ENCODE assay signal across 7 mouse cellular contexts in the genomic region with DNA sequence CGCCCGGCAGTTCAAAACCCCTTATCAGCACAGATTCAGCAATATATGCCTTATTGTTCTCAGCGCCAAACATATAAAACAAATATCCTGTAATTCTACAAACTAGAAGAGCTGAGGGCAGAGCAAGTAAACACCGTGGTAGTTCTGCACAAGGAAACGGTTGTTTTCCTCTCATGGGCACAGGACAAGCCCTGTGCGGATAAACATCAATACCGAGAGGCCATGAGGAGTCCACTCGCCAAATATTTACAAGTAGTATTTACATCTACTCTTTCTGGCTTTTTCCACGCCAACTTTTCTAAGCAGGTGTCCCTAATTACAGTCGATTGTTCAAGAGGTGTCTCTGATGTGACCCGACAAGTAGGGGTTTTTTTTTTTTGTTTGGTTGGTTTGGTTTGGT. TPM values are rescaled to one million over a fixed set of nuclear protein-coding genes. Genes with fewer than 3 reads are reported as not detected.
DNase-seq lines count a peak whose midpoint lies in the region; ATAC-seq lines count a peak whose summit lies in the region.

No protein-coding gene starts in this region.

- no peaks in the 10 kb centered on the region for H3K27me3 ChIP-seq in hindbrain, embryonic 16.5 days (replicated peaks; ENCODE audit: control insufficient read depth, insufficient read depth, low read length)

- H3K36me3 ChIP-seq in hindbrain, embryonic 16.5 days (ENCODE audit: control insufficient read depth, insufficient read depth, low read length) = no peaks in the 10 kb centered on the region

- DNase-seq in NIH3T3 (ENCODE audit: low read depth) = peak; percentile 28
- peak; percentile 53 for DNase-seq in embryo, embryonic 10.5 days (ENCODE audit: low spot score)
- peak; percentile 41 for DNase-seq in lung, postnatal 25 days (ENCODE audit: low spot score)
- DNase-seq in right cerebral cortex, adult 2 months (ENCODE audit: low spot score in 2 of 2) = no peak
- no peak for DNase-seq in gastrocnemius, postnatal 10 days

- no peaks in the 10 kb centered on the region for H3K9me3 ChIP-seq in hindbrain, embryonic 16.5 days (ENCODE audit: control insufficient read depth, low read length)

- peaks cover 7% of the 10 kb centered on the region for H3K4me1 ChIP-seq in hindbrain, embryonic 16.5 days (ENCODE audit: control insufficient read depth, insufficient read depth, low read depth, low read length)

- ATAC-seq in hindbrain, embryonic 16.5 days = no peak
- ATAC-seq in erythroid progenitor cell, adult 5-6 weeks (replicated peaks; ENCODE audit: low FRiP score, poor library complexity, severe bottlenecking) = no peak

- no peak overlapping the region for H3K9ac ChIP-seq in hindbrain, embryonic 16.5 days (ENCODE audit: low read depth, low read length)

- peak overlapping the region; percentile 93 for H3K27ac ChIP-seq in hindbrain, embryonic 16.5 days (ENCODE audit: low read depth, low read length)

- peak overlapping the region; percentile 97 for H3K4me2 ChIP-seq in hindbrain, embryonic 16.5 days (ENCODE audit: low read length)

- peak overlapping the region; percentile 83 for H3K4me3 ChIP-seq in hindbrain, embryonic 16.5 days (ENCODE audit: low read length)

- WGBS in hindbrain, embryonic 16.5 days = 3% methylated on average over 11 of the region's 11 CpGs

RNA-seq across cellular contexts. Expression of a gene that starts 0.7 kb away (rescaled TPM):
- polyA plus RNA-seq in hindbrain, embryonic 16.5 days (2015; fragmentation: Nextera tagmentation; extraction: Ambion mirVana) = 2.7 and 4.2 TPM in 2 replicates
- total RNA-seq in gastrocnemius, postnatal 10 days (2021) = 10 to 100 TPM; 40.9 to 45.2 TPM
- 2.1 and 4.7 TPM in 2 replicates for total RNA-seq in erythroid progenitor cell, adult 5-6 weeks (2015; ENCODE audit: low replicate concordance)
- 1.3 and 1.5 TPM in 2 replicates for total RNA-seq in erythroid progenitor cell, adult 5-6 weeks (2017; ENCODE audit: low replicate concordance)

Comparison
In these comparisons a context has a peak if more than half of its experiments do, and no peak if none do; other contexts are left out.
1. DNase-seq: peak in NIH3T3 (single experiment), embryo, embryonic 10.5 days (single experiment) and lung, postnatal 25 days (single experiment); none in right cerebral cortex, adult 2 months (0 of 2) and gastrocnemius, postnatal 10 days (single experiment).
2. RNA of a gene that starts 0.7 kb away (total RNA-seq): 40.9 to 45.2 TPM in gastrocnemius, postnatal 10 days; 1.3 to 4.7 TPM in erythroid progenitor cell, adult 5-6 weeks; every median in the first group is over 4 times any median in the second.